Mouse (Mus musculus): ENCODE measurements around the gene Hnrnpf.

Gene Hnrnpf

DNA sequence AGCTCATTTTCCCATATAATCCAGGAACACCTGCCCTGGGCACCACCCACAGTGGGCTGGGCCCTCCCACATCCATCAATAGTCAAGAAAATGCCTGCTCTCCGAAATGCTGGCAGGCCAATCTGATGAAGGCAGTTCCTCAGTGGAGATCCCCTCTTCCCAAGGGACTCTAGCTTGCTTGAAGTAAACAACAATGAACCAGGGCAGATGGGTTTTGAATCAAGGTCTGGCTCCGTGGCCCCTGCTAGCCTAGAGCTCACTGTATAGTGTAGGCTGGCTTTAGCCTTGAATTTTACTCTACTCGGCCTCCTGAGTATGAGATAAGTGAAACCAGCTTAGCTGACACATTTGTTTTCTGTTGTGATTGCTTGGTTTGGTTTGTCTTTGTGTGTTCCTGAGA is 7.7 kb upstream of the Hnrnpf start:
- DNase-seq: no peak

GRCm38 (mm10) chr6:117893435-117893834 is 6.7 kb upstream of the Hnrnpf start:
- no peak for DNase-seq

DNA sequence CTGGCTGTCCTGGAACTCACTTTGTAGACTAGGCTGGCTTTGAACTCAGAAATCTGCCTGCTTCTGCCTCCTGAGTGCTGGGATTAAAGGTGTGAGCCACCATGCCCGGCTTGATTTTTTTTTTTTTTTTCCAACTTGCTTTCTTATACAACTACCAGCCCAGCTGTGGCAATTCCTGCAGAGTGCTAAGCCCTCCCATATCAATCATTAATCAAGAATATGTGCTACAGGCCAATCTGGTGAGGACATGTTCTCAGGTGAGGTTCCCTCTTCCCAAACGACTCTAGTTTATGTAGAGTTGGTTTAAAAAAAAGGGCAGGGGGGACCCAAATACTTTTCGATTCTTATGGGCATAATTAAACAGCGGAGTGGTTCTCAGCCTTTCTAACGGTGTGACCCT is 2.3 kb upstream of the Hnrnpf start:
- DNase-seq: peak in 1 of 2 experiments; percentile 7

GRCm38 (mm10) chr6:117901510-117902402 is 1.6 kb downstream of the Hnrnpf start:
- DNase-seq: no peak

GRCm38 (mm10) chr6:117902556-117902955 is 2.4 kb downstream of the Hnrnpf start:
- DNase-seq: no peak

DNA sequence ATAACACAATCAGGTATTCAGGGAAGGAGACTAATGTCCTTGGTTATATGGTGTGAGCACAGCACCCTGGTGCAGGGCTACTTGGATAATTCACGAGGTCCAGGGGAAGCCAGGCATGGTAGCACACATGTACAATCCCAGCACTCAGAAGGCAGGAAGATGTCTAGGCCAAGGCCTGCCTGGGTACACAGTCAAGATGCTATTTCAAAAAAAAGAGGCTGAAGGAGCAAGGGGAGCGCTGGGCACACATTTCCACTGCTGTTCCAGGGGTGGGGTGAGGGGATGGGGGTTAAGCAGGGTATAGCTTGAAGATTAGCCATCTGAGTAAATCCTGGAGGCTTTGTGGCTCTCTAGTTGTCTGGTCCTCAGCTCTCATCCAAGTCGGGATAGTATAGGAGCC is 3.7 kb downstream of the Hnrnpf start:
- no peak for DNase-seq

DNA sequence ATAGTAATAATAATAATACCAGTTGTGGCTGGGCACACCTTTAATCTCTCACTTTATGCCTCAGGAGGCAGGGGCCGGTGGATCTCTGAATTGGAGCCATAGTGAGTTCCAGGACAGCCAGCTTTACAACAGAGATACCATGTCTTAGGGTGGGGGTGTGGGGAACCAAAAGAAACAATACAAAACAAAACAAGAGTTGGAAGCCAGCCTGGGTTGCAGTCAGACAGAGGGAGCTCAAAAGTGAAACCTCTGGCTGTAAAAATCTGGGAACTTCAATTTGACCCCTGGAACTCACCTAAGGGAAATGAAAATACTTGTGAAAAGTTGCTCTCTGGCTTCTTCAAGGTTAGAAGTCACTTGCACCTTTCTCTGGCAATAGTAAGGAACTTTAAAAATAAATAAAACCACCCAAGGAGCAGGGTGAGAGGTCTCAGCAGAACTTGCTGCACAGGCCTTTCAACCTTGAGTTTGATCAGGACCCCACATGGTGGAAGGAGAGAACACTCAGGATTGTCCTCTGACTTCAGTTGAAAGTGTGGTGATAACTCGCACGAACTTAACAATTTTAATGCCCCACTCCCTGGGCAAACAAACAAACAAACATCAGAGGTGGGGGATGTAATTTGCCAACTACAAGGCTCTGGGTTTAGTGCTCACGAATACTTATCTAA is 5.3 kb downstream of the Hnrnpf start:
- DNase-seq: peak in 1 of 2 experiments; percentile 31

- DNase-seq: peak; percentile 45 to 55
Measured at GRCm38 (mm10) chr6:117906015-117906531, 5.9 kb downstream of the Hnrnpf start.

- peak; percentile 98 to 99 for DNase-seq
Measured at GRCm38 (mm10) chr6:117906590-117907271, 6.6 kb downstream of the Hnrnpf start.

- peak; percentile 88 to 95 for DNase-seq
Measured at GRCm38 (mm10) chr6:117907301-117907978, 7.3 kb downstream of the Hnrnpf start.

DNA sequence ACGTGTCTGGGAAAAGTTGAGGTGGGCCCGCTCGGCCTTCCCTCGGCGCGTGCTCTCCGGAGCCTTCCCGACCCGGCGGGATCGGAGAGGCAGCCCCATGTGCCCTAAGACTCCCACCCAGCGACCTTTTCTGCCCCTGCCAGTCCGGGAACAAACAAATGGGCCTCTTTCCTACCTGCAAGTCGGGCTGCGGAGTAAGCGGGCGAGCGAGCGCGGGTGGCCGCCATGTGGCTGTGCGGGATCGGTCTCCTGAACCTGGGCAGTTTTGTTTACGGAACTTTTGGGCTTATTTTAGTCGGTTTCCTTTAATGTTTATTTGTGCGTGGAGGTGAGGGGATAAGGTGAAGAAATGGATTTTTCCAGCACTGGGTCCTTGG is 7.8 kb downstream of the Hnrnpf start:
- no peak for DNase-seq

GRCm38 (mm10) chr6:117908424-117908900 is 8.3 kb downstream of the Hnrnpf start:
- DNase-seq: peak in 1 of 2 experiments; percentile 16

DNA sequence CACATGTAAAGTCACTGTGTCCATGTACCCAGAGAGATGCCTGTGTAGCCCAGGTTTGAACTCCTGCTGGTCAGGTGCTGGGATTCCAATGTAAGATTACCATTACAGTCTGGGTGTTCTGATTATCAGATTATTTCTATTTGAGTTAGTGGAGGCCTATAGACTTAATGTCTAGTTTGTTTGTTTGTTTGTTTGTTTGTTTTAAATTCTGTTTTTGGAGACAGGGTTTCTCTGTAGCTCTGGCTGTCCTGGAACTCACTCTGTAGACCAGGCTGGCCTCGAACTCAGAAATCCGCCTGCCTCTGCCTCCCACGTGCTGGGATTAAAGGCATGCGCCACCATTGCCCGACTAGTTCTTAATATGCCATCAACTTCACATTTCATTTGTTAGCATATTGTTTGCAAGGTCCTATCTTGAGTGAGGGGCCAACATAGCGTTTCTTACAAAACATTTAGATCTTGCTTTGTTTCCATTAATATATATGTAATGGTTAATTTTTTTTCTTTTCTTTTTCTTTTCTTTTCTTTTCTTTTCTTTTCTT is 10.1 kb downstream of the Hnrnpf start:
- DNase-seq: no peak

DNA sequence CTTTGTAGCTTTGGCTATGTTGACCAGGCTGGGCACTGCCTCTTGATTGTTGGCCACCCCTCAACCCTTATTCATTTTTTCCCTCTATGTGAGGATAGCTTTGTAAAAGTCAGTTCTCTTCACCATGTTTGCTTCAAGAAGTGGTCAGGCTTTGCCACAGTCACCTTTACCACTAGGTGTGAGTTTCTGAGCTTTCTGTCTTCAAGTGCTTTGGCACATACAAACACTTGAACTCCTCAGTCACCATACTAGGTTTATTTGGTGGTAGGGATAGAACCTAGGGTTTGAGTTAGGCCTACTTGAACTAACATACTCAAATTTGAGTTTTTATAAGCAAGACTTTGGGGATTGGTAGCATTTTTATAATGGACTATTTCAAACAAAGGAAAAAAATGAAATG is 14.4 kb downstream of the Hnrnpf start:
- no peak for DNase-seq

- DNase-seq: no peak
Measured at GRCm38 (mm10) chr6:117916205-117916736, 16.1 kb downstream of the Hnrnpf start.

DNA sequence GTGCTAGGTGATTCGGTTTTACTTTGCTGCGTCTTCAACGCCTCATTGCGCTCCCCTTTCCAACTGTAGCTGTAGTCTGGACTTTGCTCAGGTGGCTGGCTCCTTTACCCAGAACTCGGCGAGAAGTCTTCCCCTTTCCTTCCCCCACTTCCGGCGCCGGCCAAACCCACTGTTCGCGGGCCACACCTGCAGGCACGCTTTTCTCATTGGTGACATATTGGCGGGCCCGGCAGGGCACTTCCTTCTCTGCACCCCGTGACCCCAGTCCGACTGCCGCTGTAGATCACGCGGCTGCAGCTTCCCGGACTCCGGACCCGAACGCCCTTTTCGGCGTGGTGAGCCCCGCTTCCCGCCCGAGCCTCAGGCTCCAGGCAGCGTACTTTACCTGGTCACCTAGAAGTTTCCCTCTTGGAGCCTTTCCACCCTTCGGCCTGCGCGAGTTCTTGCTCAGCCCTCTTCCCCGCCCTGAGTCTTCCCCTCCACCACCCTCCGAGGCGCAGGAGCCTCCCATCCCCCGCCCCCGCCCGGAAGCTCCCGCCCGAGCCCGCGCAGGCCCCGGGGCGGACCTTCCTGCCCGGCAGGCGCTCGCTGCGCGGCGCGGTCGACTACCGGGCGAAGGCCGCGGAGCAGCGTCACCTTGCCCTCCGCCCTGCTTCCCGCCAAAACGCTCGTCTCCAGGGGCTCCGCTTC is 16.8 kb downstream of the Hnrnpf start:
- DNase-seq: peak; percentile 88 to 97

- DNase-seq: peak; percentile 77 to 87
Measured at GRCm38 (mm10) chr6:117917576-117917975, 17.5 kb downstream of the Hnrnpf start.

DNA sequence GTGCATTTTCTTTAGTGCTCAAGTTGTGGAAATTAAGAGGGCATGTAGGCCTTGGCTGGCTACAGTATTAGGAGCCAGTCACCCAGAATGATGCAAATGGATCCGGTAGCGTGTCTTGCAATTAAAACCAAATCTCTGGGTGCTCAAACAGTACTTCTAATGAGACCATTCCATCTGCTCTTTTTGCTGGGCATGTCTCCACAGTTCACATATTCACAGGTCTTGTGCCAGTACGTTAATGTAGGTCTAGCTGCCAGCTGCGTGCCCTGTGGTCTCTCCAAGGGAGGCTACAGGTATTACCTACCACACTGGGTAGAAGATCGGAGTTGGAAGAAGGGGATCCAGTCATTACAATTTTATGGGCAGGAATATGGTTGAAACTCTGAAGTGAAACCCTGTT is 17.9 kb downstream of the Hnrnpf start:
- DNase-seq: no peak

DNA sequence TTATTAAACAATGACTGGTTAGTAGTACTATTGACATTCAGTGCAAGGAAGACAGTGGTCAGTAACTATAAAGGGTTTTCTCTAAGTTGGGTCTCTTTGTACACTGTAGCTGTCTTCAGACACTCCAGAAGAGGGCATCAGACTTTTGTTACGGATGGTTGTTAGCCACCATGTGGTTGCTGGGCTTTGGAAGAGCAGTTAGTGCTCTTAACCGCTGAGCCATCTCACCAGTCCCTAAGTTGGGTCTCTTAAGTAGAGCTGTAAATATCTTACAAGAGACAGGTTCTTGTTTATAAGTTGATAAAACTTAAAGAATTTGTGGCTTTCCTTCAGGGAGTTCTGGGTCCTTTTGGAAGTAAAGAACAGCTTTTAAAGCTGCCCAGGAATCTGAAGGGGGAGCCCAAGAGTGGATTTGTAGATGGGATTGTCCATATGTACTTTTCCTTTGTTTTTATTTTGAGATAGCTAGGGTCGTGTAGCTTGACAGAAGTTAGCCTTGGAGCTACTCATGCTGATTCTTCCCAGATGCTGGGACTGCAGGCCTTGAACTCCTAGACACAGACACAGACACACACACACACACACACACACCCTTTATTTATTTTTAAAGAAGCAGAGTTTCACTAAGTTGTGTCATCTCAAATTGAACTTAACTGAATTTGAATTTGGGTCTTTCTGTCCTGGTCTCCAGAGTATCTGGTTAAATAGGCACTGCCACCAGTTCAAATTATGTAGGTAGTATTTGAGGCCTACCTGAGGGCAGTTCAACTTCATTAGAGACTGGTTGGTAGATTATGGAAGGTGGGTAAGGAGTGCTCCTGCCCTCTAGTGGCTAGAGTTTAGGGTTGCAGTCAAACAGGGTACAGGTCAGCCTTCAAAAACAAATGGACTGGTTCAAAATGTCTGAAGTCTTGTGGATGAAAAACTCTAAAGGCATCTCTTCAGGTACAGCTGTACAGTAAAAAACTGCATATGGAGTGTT is 20.8 kb downstream of the Hnrnpf start:
- DNase-seq: peak in 1 of 2 experiments; percentile 31

DNA sequence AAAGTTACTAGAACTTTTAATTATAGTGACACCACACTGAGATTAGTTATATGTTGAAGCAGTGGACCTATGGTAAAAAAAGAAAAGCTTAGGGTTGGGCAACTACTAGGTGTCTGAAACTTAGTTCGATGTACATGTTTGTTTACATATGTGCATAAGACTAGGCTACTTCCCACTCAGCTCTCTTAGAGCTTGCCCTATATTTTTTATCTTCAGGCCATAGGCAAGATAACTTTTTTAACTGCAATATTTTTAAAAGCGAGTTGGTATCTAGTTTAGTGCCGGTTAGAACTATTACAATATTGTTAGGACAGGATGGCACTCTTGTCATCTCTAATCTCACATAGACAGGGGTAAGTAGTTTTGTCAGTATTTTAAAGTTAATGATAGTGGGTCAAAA is 21.9 kb downstream of the Hnrnpf start:
- no peak for DNase-seq

Measured in kidney, postnatal 25 days (tissue).